Comparison of ENCODE assay signal across 19 mouse cellular contexts in the genomic region with DNA sequence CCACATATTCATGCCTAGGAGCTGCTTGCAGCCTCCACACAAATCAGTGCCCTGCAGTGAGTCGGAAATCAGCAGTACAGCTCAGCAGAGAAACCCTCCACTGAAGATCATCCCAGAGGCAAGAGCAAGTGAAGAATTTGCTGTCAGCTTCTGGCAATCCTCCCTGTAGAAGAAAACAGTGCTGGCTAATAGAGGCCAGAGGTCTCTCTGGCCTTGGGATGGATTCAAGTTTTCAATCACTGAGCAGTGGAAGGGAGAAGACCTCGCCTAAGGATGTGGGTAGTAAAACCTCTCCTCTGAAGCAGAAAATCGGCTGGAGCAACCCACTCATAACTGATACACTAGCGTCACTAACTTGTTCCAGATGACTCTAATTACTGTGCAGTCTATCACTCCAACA.
DNase-seq lines count a peak whose midpoint lies in the region; ATAC-seq lines count a peak whose summit lies in the region.
"Had no signal": no experiment of that assay in that cellular context is flagged by ENCODE, and none has a peak within 500 bp of the region (broad histone marks: within the 10 kb centered on the region; RNA-seq: fewer than 3 reads in every experiment).

No protein-coding gene starts in this region.

- H3K9ac ChIP-seq in embryonic facial prominence, embryonic 11.5 days (replicated peaks; ENCODE audit: low read length) = no peak overlapping the region
- H3K9ac ChIP-seq: heart, embryonic 13.5 days; hindbrain, embryonic 13.5 days; stomach, embryonic 15.5 days had no signal

- no peak overlapping the region for H3K4me3 ChIP-seq in embryonic facial prominence, embryonic 11.5 days (ENCODE audit: low read depth, low read length)
- no peak overlapping the region for H3K4me3 ChIP-seq in limb, embryonic 10.5 days
- H3K4me3 ChIP-seq: forebrain, embryonic 10.5 days; gastrocnemius, adult 2 months; heart, embryonic 13.5 days; hindbrain, embryonic 13.5 days; stomach, embryonic 15.5 days had no signal

- H3K27me3 ChIP-seq in embryonic facial prominence, embryonic 11.5 days (ENCODE audit: control insufficient read depth, insufficient read depth, low read length) = no peaks in the 10 kb centered on the region
- no peaks in the 10 kb centered on the region for H3K27me3 ChIP-seq in limb, embryonic 10.5 days (ENCODE audit: low read depth, poor library complexity, severe bottlenecking)
- H3K27me3 ChIP-seq: heart, embryonic 13.5 days; hindbrain, embryonic 13.5 days; stomach, embryonic 15.5 days had no signal

- DNase-seq in kidney, adult 11 months = peak; percentile 4
- DNase-seq in kidney, adult 9 months = no peak
- DNase-seq in adrenal gland, postnatal 14 days = peak; percentile 10
- DNase-seq in embryonic facial prominence, embryonic 11.5 days (ENCODE audit: low spot score) = peak; percentile 60
- peak; percentile 29 for DNase-seq in limb, embryonic 10.5 days (ENCODE audit: low spot score)
- DNase-seq in right cerebral cortex, postnatal 4 days = no peak
- no peak for DNase-seq in cerebellum, postnatal 36 days
- DNase-seq in right cerebral cortex, postnatal 36 days (ENCODE audit: low spot score in 2 of 2) = no peak
- DNase-seq: cerebellum, adult 11 months; gastrocnemius, adult 2 months; lung, postnatal 4 days; right cerebral cortex, postnatal 25 days; thymus, postnatal 36 days had no signal

- no peak overlapping the region for H3K27ac ChIP-seq in embryonic facial prominence, embryonic 11.5 days (replicated peaks; ENCODE audit: low read depth, low read length)
- H3K27ac ChIP-seq in limb, embryonic 10.5 days = no peak overlapping the region
- H3K27ac ChIP-seq: forebrain, embryonic 10.5 days; gastrocnemius, adult 2 months; heart, embryonic 13.5 days; hindbrain, embryonic 13.5 days; stomach, embryonic 15.5 days had no signal

- WGBS in embryonic facial prominence, embryonic 11.5 days = 36% methylated on average over 4 of the region's 4 CpGs
- WGBS in limb, embryonic 10.5 days = 32% methylated on average over 4 of the region's 4 CpGs

- H3K9me3 ChIP-seq in embryonic facial prominence, embryonic 11.5 days (replicated peaks; ENCODE audit: control insufficient read depth, low read length) = no peaks in the 10 kb centered on the region
- H3K9me3 ChIP-seq in limb, embryonic 10.5 days (replicated peaks) = no peaks in the 10 kb centered on the region
- H3K9me3 ChIP-seq: forebrain, embryonic 10.5 days; heart, embryonic 13.5 days; hindbrain, embryonic 13.5 days; stomach, embryonic 15.5 days had no signal

- H3K4me1 ChIP-seq in embryonic facial prominence, embryonic 11.5 days (ENCODE audit: control insufficient read depth, insufficient read depth, low read length) = no peaks in the 10 kb centered on the region
- peaks cover 4% of the 10 kb centered on the region for H3K4me1 ChIP-seq in limb, embryonic 10.5 days
- H3K4me1 ChIP-seq: forebrain, embryonic 10.5 days; heart, embryonic 13.5 days; hindbrain, embryonic 13.5 days; stomach, embryonic 15.5 days had no signal

- no peak for ATAC-seq in embryonic facial prominence, embryonic 11.5 days (replicated peaks; ENCODE audit: insufficient number of reproducible peaks, low FRiP score, low TSS enrichment, low read depth)
- ATAC-seq: midbrain, embryonic 16.5 days had no signal

- H3K4me2 ChIP-seq in embryonic facial prominence, embryonic 11.5 days (ENCODE audit: low read depth, low read length) = no peak overlapping the region
- H3K4me2 ChIP-seq: heart, embryonic 13.5 days; hindbrain, embryonic 13.5 days; liver, embryonic 11.5 days; stomach, embryonic 15.5 days had no signal

- H3K36me3 ChIP-seq in embryonic facial prominence, embryonic 11.5 days (replicated peaks; ENCODE audit: control insufficient read depth, insufficient read depth, low read depth, low read length) = no peaks in the 10 kb centered on the region
- H3K36me3 ChIP-seq in limb, embryonic 10.5 days = no peaks in the 10 kb centered on the region
- H3K36me3 ChIP-seq: forebrain, embryonic 10.5 days; heart, embryonic 13.5 days; hindbrain, embryonic 13.5 days; stomach, embryonic 15.5 days had no signal

Comparison
In these comparisons a context has a peak if more than half of its experiments do, and no peak if none do; other contexts are left out.
1. DNase-seq: peak in kidney, adult 11 months (single experiment), adrenal gland, postnatal 14 days (single experiment), embryonic facial prominence, embryonic 11.5 days (single experiment) and limb, embryonic 10.5 days (single experiment); none in kidney, adult 9 months (single experiment), right cerebral cortex, postnatal 4 days (single experiment), cerebellum, postnatal 36 days (0 of 2) and right cerebral cortex, postnatal 36 days (0 of 2).